Mouse (Mus musculus): ENCODE data around the gene Mknk1. TPM values are rescaled to one million over a fixed set of nuclear protein-coding genes. Genes with fewer than 3 reads are reported as not detected.

Mknk1 gene
- total and polyA plus RNA-seq, 2 experiments from 2014 or later: 18.5 to 22.8 TPM

GRCm38 (mm10) chr4:115832040-115832439 is 7.0 kb upstream of the Mknk1 start:
- H3K36me3 ChIP-seq (ENCODE audit: insufficient read depth, low read length): peaks cover 4% of the 10 kb centered on the region; the same call in 1 of the 2 replicates
- no peak for TF ChIP-seq CTCF (IDR thresholded peaks at IDR 0.05)
- DNase-seq (ENCODE audit: low spot score): no peak
- H3K4me2 ChIP-seq (ENCODE audit: low read depth, low read length, poor library complexity, severe bottlenecking): no peak overlapping the region
- H3K9me3 ChIP-seq (ENCODE audit: low read length): no peaks in the 10 kb centered on the region
- H3K27me3 ChIP-seq (ENCODE audit: insufficient read depth, low read length): no peaks in the 10 kb centered on the region
- no peak overlapping the region for H3K27ac ChIP-seq (ENCODE audit: low read depth, low read length)
- no peak overlapping the region for H3K4me3 ChIP-seq (ENCODE audit: low read depth, low read length)
- no peak for ATAC-seq (ENCODE audit: low FRiP score)
- no peak overlapping the region for H3K9ac ChIP-seq (replicated peaks; ENCODE audit: low read length, poor library complexity, severe bottlenecking)
- H3K4me1 ChIP-seq (ENCODE audit: insufficient read depth, low read length): peaks cover 3% of the 10 kb centered on the region; the same call in 1 of the 2 replicates
- 73% methylated on average over 2 of the region's 2 CpGs for WGBS

DNA sequence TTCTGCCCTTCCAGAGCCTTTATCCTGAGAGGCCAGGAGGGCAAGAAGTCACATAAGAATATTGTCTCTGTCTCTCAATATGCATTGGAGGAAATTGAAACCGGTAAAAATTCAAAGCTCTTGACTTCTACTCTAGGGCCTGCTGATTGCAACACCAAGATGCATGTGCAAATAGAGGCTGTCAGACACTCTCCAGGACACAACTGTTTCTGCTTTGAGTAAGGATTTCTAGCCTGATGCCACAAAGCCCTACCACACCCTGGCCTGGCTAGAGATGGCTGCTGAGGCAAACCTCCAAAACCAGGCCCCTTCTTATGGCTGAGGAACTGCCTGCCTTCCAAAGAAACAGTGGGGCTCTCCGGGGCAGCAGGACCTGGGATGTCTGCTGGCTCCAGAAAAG is 3.4 kb upstream of the Mknk1 start:
- Histone ChIP-seq H3K36me3 (ENCODE audit: insufficient read depth, low read length) (peaks cover 4% of the 10 kb centered on the region; the same call in 1 of the 2 replicates), H3K9ac (replicated peaks; ENCODE audit: low read length, poor library complexity, severe bottlenecking) (no peak overlapping the region), H3K9me3 (ENCODE audit: low read length) (no peaks in the 10 kb centered on the region), H3K4me3 (ENCODE audit: low read depth, low read length) (no peak overlapping the region), H3K4me1 (ENCODE audit: insufficient read depth, low read length) (no peaks in the 10 kb centered on the region), H3K27me3 (ENCODE audit: insufficient read depth, low read length) (no peaks in the 10 kb centered on the region), H3K4me2 (ENCODE audit: low read depth, low read length, poor library complexity, severe bottlenecking) (no peak overlapping the region), H3K27ac (ENCODE audit: low read depth, low read length) (no peak overlapping the region)
- DNase-seq (ENCODE audit: low spot score) (no peak), ATAC-seq (ENCODE audit: low FRiP score) (no peak)
- TF ChIP-seq CTCF (IDR thresholded peaks at IDR 0.05): no peak
- 79% methylated on average over 2 of the region's 2 CpGs for WGBS

GRCm38 (mm10) chr4:115838196-115838595 is 802 bp upstream of the Mknk1 start:
- 79% methylated on average over 4 of the region's 4 CpGs for WGBS
- H3K9me3 ChIP-seq (ENCODE audit: low read length): no peaks in the 10 kb centered on the region
- no peak for ATAC-seq (ENCODE audit: low FRiP score)

DNA sequence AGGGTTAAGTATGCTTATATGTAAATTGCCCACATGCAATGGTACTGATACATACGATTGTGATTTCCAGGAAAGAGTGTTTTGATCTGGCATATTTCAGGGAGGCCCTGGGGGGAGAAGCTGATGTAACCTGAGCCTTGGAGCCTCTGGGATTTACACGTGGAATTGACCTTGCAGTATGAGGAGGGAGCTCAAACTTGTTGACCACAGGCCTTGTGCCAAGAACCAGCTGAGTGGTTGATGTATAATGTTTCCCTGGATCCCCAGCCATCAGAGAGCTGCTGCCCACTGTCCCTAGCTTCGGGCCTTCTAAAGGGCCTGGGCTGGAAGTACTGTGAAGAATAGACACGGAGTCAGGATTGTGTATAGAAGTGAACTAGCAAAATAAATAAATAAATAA is 958 bp downstream of the Mknk1 start:
- Histone ChIP-seq H3K4me3 (ENCODE audit: low read depth, low read length) (peak overlapping the region; percentile 58; the same call in 1 of the 2 replicates), H3K4me2 (ENCODE audit: low read depth, low read length, poor library complexity, severe bottlenecking) (peak overlapping the region; percentile 72), H3K27ac (ENCODE audit: low read depth, low read length) (no peak overlapping the region), H3K9me3 (ENCODE audit: low read length) (no peaks in the 10 kb centered on the region), H3K36me3 (ENCODE audit: insufficient read depth, low read length) (peaks cover 2% of the 10 kb centered on the region; the same call in 1 of the 2 replicates), H3K4me1 (ENCODE audit: insufficient read depth, low read length) (no peaks in the 10 kb centered on the region), H3K27me3 (ENCODE audit: insufficient read depth, low read length) (no peaks in the 10 kb centered on the region), H3K9ac (replicated peaks; ENCODE audit: low read length, poor library complexity, severe bottlenecking) (no peak overlapping the region)
- ATAC-seq (ENCODE audit: low FRiP score) (no peak), DNase-seq (ENCODE audit: low spot score) (no peak)
- no peak for TF ChIP-seq CTCF (IDR thresholded peaks at IDR 0.05)
- WGBS: 59% methylated on average over 4 of the region's 4 CpGs

More at GRCm38 (mm10) chr4:115838196-115838595, 802 bp upstream of the Mknk1 start:
- no peaks in the 10 kb centered on the region for H3K27me3 ChIP-seq (ENCODE audit: insufficient read depth, low read length)
- TF ChIP-seq CTCF (IDR thresholded peaks at IDR 0.05): no peak
- H3K36me3 ChIP-seq (ENCODE audit: insufficient read depth, low read length): peaks cover 4% of the 10 kb centered on the region; the same call in 1 of the 2 replicates
- DNase-seq (ENCODE audit: low spot score): no peak
- no peak overlapping the region for H3K4me3 ChIP-seq (ENCODE audit: low read depth, low read length)
- no peak overlapping the region for H3K4me2 ChIP-seq (ENCODE audit: low read depth, low read length, poor library complexity, severe bottlenecking)
- no peaks in the 10 kb centered on the region for H3K4me1 ChIP-seq (ENCODE audit: insufficient read depth, low read length)
- no peak overlapping the region for H3K27ac ChIP-seq (ENCODE audit: low read depth, low read length)
- no peak overlapping the region for H3K9ac ChIP-seq (replicated peaks; ENCODE audit: low read length, poor library complexity, severe bottlenecking)

DNA sequence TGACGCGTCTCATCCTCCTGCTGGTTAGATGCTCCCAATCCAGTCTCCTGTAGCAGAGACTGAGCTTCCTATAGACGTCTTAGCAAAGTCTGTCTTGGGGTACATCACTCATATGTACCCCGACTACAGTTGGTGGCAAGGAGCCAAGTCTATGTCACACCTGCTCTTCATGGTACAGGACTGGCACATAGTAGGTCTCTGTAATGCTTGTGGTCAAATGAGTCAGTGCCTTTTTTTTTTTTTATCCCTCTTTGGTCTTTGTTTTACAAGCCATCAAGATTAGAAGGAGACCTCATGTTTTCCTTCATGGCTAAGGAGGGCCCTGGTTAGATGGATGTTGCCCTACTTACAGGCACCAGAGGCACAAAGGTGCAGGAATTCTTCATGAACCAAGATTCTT is 1.8 kb downstream of the Mknk1 start:
- WGBS: 93% methylated on average over 4 of the region's 4 CpGs
- no peak for DNase-seq (ENCODE audit: low spot score)
- Histone ChIP-seq H3K27me3 (ENCODE audit: insufficient read depth, low read length) (no peaks in the 10 kb centered on the region), H3K9me3 (ENCODE audit: low read length) (no peaks in the 10 kb centered on the region), H3K4me2 (ENCODE audit: low read depth, low read length, poor library complexity, severe bottlenecking) (no peak overlapping the region), H3K36me3 (ENCODE audit: insufficient read depth, low read length) (no peaks in the 10 kb centered on the region; the same call in 1 of the 2 replicates), H3K4me1 (ENCODE audit: insufficient read depth, low read length) (no peaks in the 10 kb centered on the region), H3K9ac (replicated peaks; ENCODE audit: low read length, poor library complexity, severe bottlenecking) (no peak overlapping the region), H3K27ac (ENCODE audit: low read depth, low read length) (no peak overlapping the region), H3K4me3 (ENCODE audit: low read depth, low read length) (no peak overlapping the region)
- no peak for TF ChIP-seq CTCF (IDR thresholded peaks at IDR 0.05)
- no peak for ATAC-seq (ENCODE audit: low FRiP score)

DNA sequence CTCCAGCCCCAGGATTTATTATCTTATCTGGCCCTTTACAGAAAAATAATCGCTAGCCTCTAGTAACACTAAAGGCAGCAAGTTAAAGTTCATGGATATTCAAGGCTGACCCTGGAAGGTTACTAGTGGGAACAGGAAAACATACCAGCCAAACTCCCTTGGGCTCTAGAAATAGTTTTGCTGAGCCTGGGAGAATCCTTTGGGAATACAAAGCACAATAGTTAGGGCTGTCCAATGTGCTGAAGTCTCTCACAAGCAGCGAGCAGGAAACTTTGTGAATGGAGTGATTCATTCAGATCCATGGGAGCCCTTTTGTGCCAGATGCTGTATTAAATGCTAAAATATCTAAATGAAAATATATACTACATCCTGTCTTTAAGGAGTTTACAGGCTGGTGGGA is 7.7 kb downstream of the Mknk1 start:
- Histone ChIP-seq H3K4me1 (ENCODE audit: insufficient read depth, low read length) (no peaks in the 10 kb centered on the region), H3K4me3 (ENCODE audit: low read depth, low read length) (no peak overlapping the region), H3K27ac (ENCODE audit: low read depth, low read length) (no peak overlapping the region), H3K36me3 (ENCODE audit: insufficient read depth, low read length) (peaks cover 5% of the 10 kb centered on the region; the same call in 1 of the 2 replicates), H3K4me2 (ENCODE audit: low read depth, low read length, poor library complexity, severe bottlenecking) (no peak overlapping the region), H3K9ac (replicated peaks; ENCODE audit: low read length, poor library complexity, severe bottlenecking) (no peak overlapping the region), H3K9me3 (ENCODE audit: low read length) (no peaks in the 10 kb centered on the region), H3K27me3 (ENCODE audit: insufficient read depth, low read length) (no peaks in the 10 kb centered on the region)
- TF ChIP-seq CTCF (IDR thresholded peaks at IDR 0.05): no peak
- no peak for ATAC-seq (ENCODE audit: low FRiP score)
- DNase-seq (ENCODE audit: low spot score): no peak
- WGBS: 60% methylated on average over 2 of the region's 2 CpGs

Measured in midbrain, postnatal 0 days (tissue).